ENCODE assay signal across 18 mouse cellular contexts in genomic region chr5:116795169-116795568, GRCm38 (mm10).
DNase-seq lines count a peak whose midpoint lies in the region; ATAC-seq lines count a peak whose summit lies in the region.
"Had no signal": no experiment of that assay in that cellular context is flagged by ENCODE, and none has a peak within 500 bp of the region (broad histone marks: within the 10 kb centered on the region; RNA-seq: fewer than 3 reads in every experiment).

No protein-coding gene starts in this region.

- ATAC-seq in hindbrain, embryonic 14.5 days (ENCODE audit: low FRiP score) = no peak
- peak; percentile 64 for ATAC-seq in hindbrain, embryonic 16.5 days
- ATAC-seq: lung, postnatal 0 days had no signal

- H3K27me3 ChIP-seq in hindbrain, embryonic 14.5 days (ENCODE audit: control insufficient read depth, insufficient read depth, low read length) = no peaks in the 10 kb centered on the region
- no peaks in the 10 kb centered on the region for H3K27me3 ChIP-seq in hindbrain, embryonic 10.5 days (ENCODE audit: insufficient read depth, poor library complexity, severe bottlenecking)
- H3K27me3 ChIP-seq in hindbrain, embryonic 16.5 days (replicated peaks; ENCODE audit: control insufficient read depth, insufficient read depth, low read length) = no peaks in the 10 kb centered on the region
- H3K27me3 ChIP-seq: embryonic facial prominence, embryonic 13.5 days; liver, embryonic 15.5 days had no signal

- no peaks in the 10 kb centered on the region for H3K9me3 ChIP-seq in hindbrain, embryonic 14.5 days (ENCODE audit: control insufficient read depth, low read length)
- no peaks in the 10 kb centered on the region for H3K9me3 ChIP-seq in hindbrain, embryonic 10.5 days
- H3K9me3 ChIP-seq in hindbrain, embryonic 16.5 days (ENCODE audit: control insufficient read depth, low read length) = no peaks in the 10 kb centered on the region
- H3K9me3 ChIP-seq: embryonic facial prominence, embryonic 13.5 days had no signal

- 0 out of 2 replicates have a peak overlapping the region, but pooled peaks have one; percentile 7 for H3K27ac ChIP-seq in hindbrain, embryonic 14.5 days
- no peak overlapping the region for H3K27ac ChIP-seq in hindbrain, embryonic 10.5 days
- H3K27ac ChIP-seq in hindbrain, embryonic 16.5 days (ENCODE audit: low read depth, low read length) = peak overlapping the region; percentile 32; the same call in 1 of the 2 replicates
- H3K27ac ChIP-seq: embryonic facial prominence, embryonic 13.5 days; heart, adult 2 months; liver, embryonic 15.5 days had no signal

- no peak for DNase-seq in hindbrain, embryonic 14.5 days (ENCODE audit: low spot score)
- DNase-seq in hindbrain, embryonic 10.5 days (ENCODE audit: low spot score) = no peak
- peak; percentile 18 to 22 for DNase-seq in right cerebral cortex, adult 2 months (ENCODE audit: low spot score in 2 of 2)
- no peak for DNase-seq in right cerebral cortex, postnatal 4 days
- peak; percentile 45 for DNase-seq in retina, postnatal 7 days (ENCODE audit: low read depth, low spot score)
- no peak for DNase-seq in thymus, postnatal 4 days
- DNase-seq in kidney, postnatal 4 days = no peak
- DNase-seq: adrenal gland, adult 2 months; cerebellum, adult 18-20 months; gastrocnemius, postnatal 14 days; heart, adult 2 months; kidney, adult 2 months; kidney, postnatal 14 days; thymus, postnatal 36 days had no signal

- no peak overlapping the region for H3K9ac ChIP-seq in hindbrain, embryonic 14.5 days
- no peak overlapping the region for H3K9ac ChIP-seq in hindbrain, embryonic 16.5 days (ENCODE audit: low read depth, low read length)
- H3K9ac ChIP-seq: embryonic facial prominence, embryonic 13.5 days; liver, embryonic 15.5 days had no signal

- H3K4me3 ChIP-seq in hindbrain, embryonic 14.5 days (replicated peaks; ENCODE audit: low read length) = no peak overlapping the region
- H3K4me3 ChIP-seq in hindbrain, embryonic 10.5 days = no peak overlapping the region
- H3K4me3 ChIP-seq in hindbrain, embryonic 16.5 days (ENCODE audit: low read length) = no peak overlapping the region
- H3K4me3 ChIP-seq: embryonic facial prominence, embryonic 13.5 days; heart, adult 2 months; liver, embryonic 15.5 days had no signal

- H3K36me3 ChIP-seq in hindbrain, embryonic 14.5 days (replicated peaks; ENCODE audit: control insufficient read depth, insufficient read depth) = no peaks in the 10 kb centered on the region
- no peaks in the 10 kb centered on the region for H3K36me3 ChIP-seq in hindbrain, embryonic 10.5 days
- no peaks in the 10 kb centered on the region for H3K36me3 ChIP-seq in hindbrain, embryonic 16.5 days (ENCODE audit: control insufficient read depth, insufficient read depth, low read length)
- H3K36me3 ChIP-seq: embryonic facial prominence, embryonic 13.5 days; liver, embryonic 15.5 days had no signal

- WGBS in hindbrain, embryonic 14.5 days = 49% methylated on average over 5 of the region's 5 CpGs
- 75% methylated on average over 5 of the region's 5 CpGs for WGBS in hindbrain, embryonic 10.5 days
- WGBS in hindbrain, embryonic 16.5 days = 50% methylated on average over 5 of the region's 5 CpGs

- no peaks in the 10 kb centered on the region; the same call in 1 of the 2 replicates for H3K4me1 ChIP-seq in hindbrain, embryonic 14.5 days (replicated peaks; ENCODE audit: control insufficient read depth, insufficient read depth, low read length)
- peaks cover 3% of the 10 kb centered on the region; the same call in 1 of the 2 replicates for H3K4me1 ChIP-seq in hindbrain, embryonic 10.5 days (replicated peaks)
- peaks cover 6% of the 10 kb centered on the region; the same call in 1 of the 2 replicates for H3K4me1 ChIP-seq in hindbrain, embryonic 16.5 days (ENCODE audit: control insufficient read depth, insufficient read depth, low read depth, low read length)
- H3K4me1 ChIP-seq: embryonic facial prominence, embryonic 13.5 days; liver, embryonic 15.5 days had no signal

- H3K4me2 ChIP-seq in hindbrain, embryonic 14.5 days (replicated peaks) = no peak overlapping the region
- H3K4me2 ChIP-seq in hindbrain, embryonic 16.5 days (ENCODE audit: low read length) = no peak overlapping the region
- H3K4me2 ChIP-seq: embryonic facial prominence, embryonic 13.5 days; liver, embryonic 15.5 days had no signal

Comparison
In these comparisons a context has a peak if more than half of its experiments do, and no peak if none do; other contexts are left out.
1. DNase-seq: peak in right cerebral cortex, adult 2 months (2 of 2) and retina, postnatal 7 days (single experiment); none in hindbrain, embryonic 14.5 days (single experiment), hindbrain, embryonic 10.5 days (single experiment), right cerebral cortex, postnatal 4 days (single experiment), thymus, postnatal 4 days (single experiment) and kidney, postnatal 4 days (0 of 2).